Mouse (Mus musculus) T-helper 1 cell (primary cell): ENCODE measurements around the gene Slc25a25.
"Not testable (repeated sequence)": the region's sequence is repeated elsewhere in the genome, so short reads cannot be mapped to it uniquely, and the experiment has no call there.

Experiments
- in situ Hi-C: fragments of 300-600 bp; cut with MboI, MseI; formaldehyde crosslinking; loops from one replicate; pipeline ENCODE4 v1.15.1; 2025; ENCODE audit warnings: high pct_unique_total_duplicates

Slc25a25 gene

GRCm38 (mm10) chr2:32450881-32451844 is at the start of gene Slc25a25:
TSS of gene Slc25a25 (minus strand) at chr2:32451445.
- in situ Hi-C loops, result no loop called here

GRCm38 (mm10) chr2:32500461-32500860 is 49.2 kb upstream of the Slc25a25 start:
- in situ Hi-C loops, result no loop called here

GRCm38 (mm10) chr2:32499365-32499764 is 48.1 kb upstream of the Slc25a25 start:
- in situ Hi-C loops, result no loop called here

GRCm38 (mm10) chr2:32496190-32496589 is 44.9 kb upstream of the Slc25a25 start:
- in situ Hi-C loops, result no loop called here

GRCm38 (mm10) chr2:32495185-32495726 is 44.0 kb upstream of the Slc25a25 start:
- in situ Hi-C loops, result no loop called here

- in situ Hi-C loops, result loop anchor here (5.0 kb wide), 1 partner anchor 38 kb away; no protein-coding TSS in a partner anchor
These were observed 43.3 kb upstream of the Slc25a25 start for GRCm38 (mm10) chr2:32494522-32494921.

- in situ Hi-C loops, result loop anchor here (5.0 kb wide), 1 partner anchor 39 kb away; no protein-coding TSS in a partner anchor
These were observed 42.1 kb upstream of the Slc25a25 start for GRCm38 (mm10) chr2:32493301-32493701.

- in situ Hi-C loops, result loop anchor here (5.0 kb wide), 1 partner anchor 40 kb away; no protein-coding TSS in a partner anchor
These were observed 41.4 kb upstream of the Slc25a25 start for GRCm38 (mm10) chr2:32492661-32493060.

GRCm38 (mm10) chr2:32490730-32491129 is 39.5 kb upstream of the Slc25a25 start:
- in situ Hi-C loops, result loop anchor here (5.0 kb wide), 1 partner anchor 42 kb away; no protein-coding TSS in a partner anchor

GRCm38 (mm10) chr2:32488679-32489078 is 37.4 kb upstream of the Slc25a25 start:
- in situ Hi-C loops, result loop anchor here (5.0 kb wide), 2 partner anchors 79 to 81 kb away; no protein-coding TSS in a partner anchor

- in situ Hi-C loops, result loop anchor here (5.0 kb wide), 2 partner anchors 80 kb away; no protein-coding TSS in a partner anchor
These were observed 35.9 kb upstream of the Slc25a25 start for GRCm38 (mm10) chr2:32487124-32487623.

- in situ Hi-C loops, result loop anchor here (5.0 kb wide), 2 partner anchors 79 to 81 kb away; no protein-coding TSS in a partner anchor
These were observed 34.9 kb upstream of the Slc25a25 start for GRCm38 (mm10) chr2:32486155-32486554.

GRCm38 (mm10) chr2:32485751-32486150 is 34.5 kb upstream of the Slc25a25 start:
- in situ Hi-C loops, result loop anchor here (5.0 kb wide), 2 partner anchors 78 to 82 kb away; no protein-coding TSS in a partner anchor

GRCm38 (mm10) chr2:32484933-32485332 is 33.7 kb upstream of the Slc25a25 start:
- in situ Hi-C loops, result loop anchor here (5.0 kb wide), 2 partner anchors 78 to 82 kb away; no protein-coding TSS in a partner anchor

- in situ Hi-C loops, result no loop called here
These were observed 32.1 kb upstream of the Slc25a25 start for GRCm38 (mm10) chr2:32483179-32483875.

GRCm38 (mm10) chr2:32482351-32482750 is 31.1 kb upstream of the Slc25a25 start:
- in situ Hi-C loops, result no loop called here

- in situ Hi-C loops, result not testable (repeated sequence)
These were observed 24.1 kb upstream of the Slc25a25 start for GRCm38 (mm10) chr2:32475361-32475760.

GRCm38 (mm10) chr2:32471681-32472061 is 20.4 kb upstream of the Slc25a25 start:
- in situ Hi-C loops, result no loop called here

- in situ Hi-C loops, result no loop called here
These were observed 19.9 kb upstream of the Slc25a25 start for GRCm38 (mm10) chr2:32471001-32471680.

- in situ Hi-C loops, result no loop called here
These were observed 13.1 kb upstream of the Slc25a25 start for GRCm38 (mm10) chr2:32464212-32464891.
